Mouse (Mus musculus): ENCODE measurements around the gene Soat2.

- TF ChIP-seq CTCF (IDR thresholded peaks at IDR 0.05; ENCODE audit: extremely low read depth, insufficient read depth, low read length) (peak; percentile 78), POLR2A (IDR thresholded peaks at IDR 0.05; ENCODE audit: extremely low read depth, insufficient read depth, low read length) (no peak)
Measured at GRCm38 (mm10) chr15:102146882-102147281, 3.4 kb upstream of the Soat2 start.
